9 mouse cellular contexts compared by ENCODE assay signal in genomic region chr2:143917622-143918021, GRCm38 (mm10). TPM values are rescaled to one million over a fixed set of nuclear protein-coding genes. Genes with fewer than 3 reads are reported as not detected.
DNase-seq lines count a peak whose midpoint lies in the region; ATAC-seq and TF ChIP-seq lines count a peak whose summit lies in the region.
"Had no signal": no experiment of that assay in that cellular context is flagged by ENCODE, and none has a peak within 500 bp of the region (broad histone marks: within the 10 kb centered on the region; RNA-seq: fewer than 3 reads in every experiment).

No protein-coding gene starts in this region.

- no peak for ATAC-seq in embryonic facial prominence, embryonic 12.5 days (ENCODE audit: insufficient number of reproducible peaks, insufficient read depth, low FRiP score, low TSS enrichment)
- ATAC-seq in kidney, embryonic 16.5 days (ENCODE audit: low FRiP score, low TSS enrichment): no peak
- no peak for ATAC-seq in intestine, embryonic 15.5 days

- DNase-seq in embryonic facial prominence, embryonic 10.5 days (ENCODE audit: low spot score): no peak
- DNase-seq in kidney, postnatal 25 days: no peak
- no peak for DNase-seq in cerebellum, adult 9-10 months
- DNase-seq in urinary bladder, postnatal 36 days (ENCODE audit: low spot score in 2 of 2): no peak
- DNase-seq: cerebellum, adult 18-20 months had no signal

- H3K36me3 ChIP-seq in embryonic facial prominence, embryonic 12.5 days: no peaks in the 10 kb centered on the region
- no peaks in the 10 kb centered on the region for H3K36me3 ChIP-seq in embryonic facial prominence, embryonic 10.5 days (replicated peaks)
- no peaks in the 10 kb centered on the region for H3K36me3 ChIP-seq in kidney, embryonic 16.5 days (ENCODE audit: insufficient read depth, low read length)
- no peaks in the 10 kb centered on the region for H3K36me3 ChIP-seq in intestine, embryonic 15.5 days
- no peaks in the 10 kb centered on the region for H3K36me3 ChIP-seq in myocyte (ENCODE audit: control insufficient read depth, insufficient read depth)

- H3K9me3 ChIP-seq in embryonic facial prominence, embryonic 12.5 days: no peaks in the 10 kb centered on the region
- H3K9me3 ChIP-seq in embryonic facial prominence, embryonic 10.5 days: no peaks in the 10 kb centered on the region
- no peaks in the 10 kb centered on the region for H3K9me3 ChIP-seq in kidney, embryonic 16.5 days (ENCODE audit: low read length)
- H3K9me3 ChIP-seq in intestine, embryonic 15.5 days: no peaks in the 10 kb centered on the region

- no peak overlapping the region for H3K9ac ChIP-seq in embryonic facial prominence, embryonic 12.5 days
- H3K9ac ChIP-seq in kidney, embryonic 16.5 days (replicated peaks; ENCODE audit: low read length): no peak overlapping the region
- no peak overlapping the region for H3K9ac ChIP-seq in intestine, embryonic 15.5 days

- no peak overlapping the region for H3ac ChIP-seq in myocyte (ENCODE audit: control insufficient read depth, insufficient read length)

- WGBS in embryonic facial prominence, embryonic 12.5 days: 87% methylated on average over 5 of the region's 5 CpGs
- WGBS in embryonic facial prominence, embryonic 10.5 days: 79% methylated on average over 5 of the region's 5 CpGs
- 61% methylated on average over 5 of the region's 5 CpGs for WGBS in kidney, embryonic 16.5 days
- 49% methylated on average over 5 of the region's 5 CpGs for WGBS in intestine, embryonic 15.5 days

- H3K79me2 ChIP-seq in myocyte (ENCODE audit: control insufficient read depth, insufficient read depth): peaks cover 68% of the 10 kb centered on the region

- H3K4me3 ChIP-seq in embryonic facial prominence, embryonic 12.5 days: no peak overlapping the region
- H3K4me3 ChIP-seq in embryonic facial prominence, embryonic 10.5 days: no peak overlapping the region
- no peak overlapping the region for H3K4me3 ChIP-seq in kidney, embryonic 16.5 days (ENCODE audit: low read length)
- peak overlapping the region; percentile 66; the same call in 1 of the 2 replicates for H3K4me3 ChIP-seq in intestine, embryonic 15.5 days (replicated peaks)
- peak overlapping the region; percentile 59 for H3K4me3 ChIP-seq in myocyte

- TF ChIP-seq POLR2A in myocyte (IDR thresholded peaks at IDR 0.05; ENCODE audit: insufficient read length, low read depth): no peak

- H3K4me1 ChIP-seq in embryonic facial prominence, embryonic 12.5 days: peaks cover 9% of the 10 kb centered on the region
- peaks cover 35% of the 10 kb centered on the region for H3K4me1 ChIP-seq in embryonic facial prominence, embryonic 10.5 days
- peaks cover 35% of the 10 kb centered on the region for H3K4me1 ChIP-seq in kidney, embryonic 16.5 days (ENCODE audit: insufficient read depth, low read length)
- H3K4me1 ChIP-seq in intestine, embryonic 15.5 days (replicated peaks): 0 out of 2 replicates have a peak, but pooled peaks cover 8% of the 10 kb centered on the region

- no peak overlapping the region for H3K27ac ChIP-seq in embryonic facial prominence, embryonic 12.5 days
- no peak overlapping the region for H3K27ac ChIP-seq in embryonic facial prominence, embryonic 10.5 days (replicated peaks)
- H3K27ac ChIP-seq in kidney, embryonic 16.5 days (ENCODE audit: low read length): no peak overlapping the region
- H3K27ac ChIP-seq in intestine, embryonic 15.5 days: peak overlapping the region; percentile 41; the same call in 1 of the 2 replicates

- H3K27me3 ChIP-seq in embryonic facial prominence, embryonic 12.5 days: no peaks in the 10 kb centered on the region
- H3K27me3 ChIP-seq in embryonic facial prominence, embryonic 10.5 days (replicated peaks; ENCODE audit: low read depth, poor library complexity, severe bottlenecking): no peaks in the 10 kb centered on the region
- H3K27me3 ChIP-seq in kidney, embryonic 16.5 days (ENCODE audit: insufficient read depth, low read length): no peaks in the 10 kb centered on the region
- no peaks in the 10 kb centered on the region for H3K27me3 ChIP-seq in intestine, embryonic 15.5 days (replicated peaks)
- H3K27me3 ChIP-seq in myocyte (ENCODE audit: control insufficient read depth, insufficient read depth, insufficient read length): no peaks in the 10 kb centered on the region

- H3K4me2 ChIP-seq in embryonic facial prominence, embryonic 12.5 days (replicated peaks): peak overlapping the region; percentile 57
- peak overlapping the region; percentile 11; the same call in 1 of the 2 replicates for H3K4me2 ChIP-seq in kidney, embryonic 16.5 days (replicated peaks; ENCODE audit: low read depth, low read length)
- peak overlapping the region; percentile 63 for H3K4me2 ChIP-seq in intestine, embryonic 15.5 days (replicated peaks)
- H3K4me2 ChIP-seq in myocyte (ENCODE audit: low read depth): peak overlapping the region; percentile 97

TF ChIP-seq in myocyte, 11 proteins besides CTCF, POLR2A, EP300 and RAD21:
- TF ChIP-seq CEBPB (IDR thresholded peaks at IDR 0.05; ENCODE audit: insufficient read depth, poor library complexity, severe bottlenecking): no peak
- no peak for TF ChIP-seq USF1 (IDR thresholded peaks at IDR 0.05; ENCODE audit: low read depth)
TF ChIP-seq in myocyte: peak in this region for 0.

RNA-seq across cellular contexts. Expression of gene Dstn, which starts 2.5 kb away (rescaled TPM):
- 327 and 332 TPM in 2 replicates for polyA plus RNA-seq in embryonic facial prominence, embryonic 12.5 days (2016; fragmentation: Nextera tagmentation; extraction: Ambion mirVana)
- polyA plus RNA-seq in embryonic facial prominence, embryonic 10.5 days (2016; fragmentation: Nextera tagmentation; extraction: Ambion mirVana): 331 and 339 TPM in 2 replicates
- 437 and 471 TPM in 2 replicates for polyA plus RNA-seq in kidney, embryonic 16.5 days (2015; fragmentation: Nextera tagmentation; extraction: Ambion mirVana)
- polyA plus RNA-seq in intestine, embryonic 15.5 days (2015; fragmentation: Nextera tagmentation; extraction: Ambion mirVana): 674 and 711 TPM in 2 replicates
- 174 TPM for polyA plus RNA-seq in myocyte (2012; fragmentation: generic; extraction: Trizol)

RNA-seq across cellular contexts. Expression of gene Bfsp1, which starts 54.6 kb away (rescaled TPM):
- 2.1 and 2.5 TPM in 2 replicates for polyA plus RNA-seq in embryonic facial prominence, embryonic 12.5 days (2016; fragmentation: Nextera tagmentation; extraction: Ambion mirVana)
- polyA plus RNA-seq in embryonic facial prominence, embryonic 10.5 days (2016; fragmentation: Nextera tagmentation; extraction: Ambion mirVana): 0.60 and 1.2 TPM in 2 replicates
- 1.1 and 1.8 TPM in 2 replicates for polyA plus RNA-seq in kidney, embryonic 16.5 days (2015; fragmentation: Nextera tagmentation; extraction: Ambion mirVana)
- polyA plus RNA-seq in intestine, embryonic 15.5 days (2015; fragmentation: Nextera tagmentation; extraction: Ambion mirVana): 4.2 and 4.3 TPM in 2 replicates
- polyA plus RNA-seq in myocyte (2012; fragmentation: generic; extraction: Trizol): 0.07 TPM

Comparison
In these comparisons a context has a peak if more than half of its experiments do, and no peak if none do; other contexts are left out.
1. H3K4me2 ChIP-seq: peak in every context shown above with its lines; median percentile 97 in myocyte; 63 in intestine, embryonic 15.5 days; 57 in embryonic facial prominence, embryonic 12.5 days; 11 in kidney, embryonic 16.5 days.
2. H3K4me3 ChIP-seq: peak in intestine, embryonic 15.5 days (single experiment) and myocyte (single experiment); none in embryonic facial prominence, embryonic 12.5 days (single experiment), embryonic facial prominence, embryonic 10.5 days (single experiment) and kidney, embryonic 16.5 days (single experiment).